Mouse (Mus musculus) brain, adult 10 weeks (tissue): ENCODE data around the gene Smtnl2. TPM values are rescaled to one million over a fixed set of nuclear protein-coding genes. Genes with fewer than 3 reads are reported as not detected.

Source experiments
- polyA plus RNA-seq: library from polyadenylated mRNA; stranded (reverse); fragments of 350-450 nt; fragmentation: Illumina TruSeq; extraction: RNeasy Lipid Tissue Mini Kit (QIAGEN cat#74804); gene quantifications from one replicate; pipeline ENCODE4 v1.2.3, GENCODE M21; 2015; ENCODE audit warnings: low read depth, low replicate concordance

Gene Smtnl2
- 0.65 TPM for polyA plus RNA-seq

GRCm38 (mm10) chr11:72411093-72411921 is at the start of gene Smtnl2:
TSS of gene Smtnl2 (minus strand) at chr11:72411713.

GRCm38 (mm10) chr11:72440965-72441664 is 29.6 kb upstream of the Smtnl2 start, which contains the start of gene Mybbp1a:
TSS of gene Mybbp1a (plus strand) at chr11:72441355.

GRCm38 (mm10) chr11:72434963-72435693 is 23.6 kb upstream of the Smtnl2 start, which contains the start of gene Ggt6:
TSS of gene Ggt6 (plus strand) at chr11:72435526.

GRCm38 (mm10) chr11:72362347-72362741 is 49.2 kb downstream of the Smtnl2 start, which contains the start of gene Tekt1:
TSS of gene Tekt1 (minus strand) at chr11:72362442.

Other genes with a start within 250 kb of the Smtnl2 start
- gene Gm43951, start 204.9 kb downstream of the Smtnl2 start, polyA plus RNA-seq = 5.2 TPM
- gene 4933427D14Rik, start 204.3 kb downstream of the Smtnl2 start, polyA plus RNA-seq = 15.1 TPM
- 74.5 TPM for gene Txndc17, start 204.2 kb downstream of the Smtnl2 start, polyA plus RNA-seq
- 31.6 TPM for gene Med31, start 196.1 kb downstream of the Smtnl2 start, polyA plus RNA-seq
- 9.1 TPM for gene Slc13a5, start 144.5 kb downstream of the Smtnl2 start, polyA plus RNA-seq
- 15.3 TPM for gene Xaf1, start 110.1 kb downstream of the Smtnl2 start, polyA plus RNA-seq
- gene Fbxo39, start 97.3 kb downstream of the Smtnl2 start, polyA plus RNA-seq = not detected
- 5.1 TPM for gene Tekt1, start 49.3 kb downstream of the Smtnl2 start, polyA plus RNA-seq
- gene Ggt6, start 23.8 kb upstream of the Smtnl2 start, polyA plus RNA-seq = not detected
- gene Mybbp1a, start 29.6 kb upstream of the Smtnl2 start, polyA plus RNA-seq = 35.8 TPM
- 48.4 TPM for gene Spns2, start 78.2 kb upstream of the Smtnl2 start, polyA plus RNA-seq
- 0.33 TPM for gene Spns3, start 138.8 kb upstream of the Smtnl2 start, polyA plus RNA-seq
- 50.4 TPM for gene Ube2g1, start 195.6 kb upstream of the Smtnl2 start, polyA plus RNA-seq